Mouse (Mus musculus) midbrain, embryonic 15.5 days (tissue): ENCODE measurements around the gene Col28a1. TPM values are rescaled to one million over a fixed set of nuclear protein-coding genes. Genes with fewer than 3 reads are reported as not detected.
A peak's percentile ranks its signal among the peaks of the same experiment; 100 is the strongest.

Experiments
- ATAC-seq: fragments of 200-750 bp; cut with Nextera tagmentation; replicated peaks from 2 replicates; pipeline ENCODE4 v1.8.0; 2017; ENCODE audit warnings: moderate TSS enrichment
- H3K27ac ChIP-seq: fragments of 300-500 bp; sonication (generic); 2 replicates; pipeline ENCODE4 v1.5.1; 2015; ENCODE audit warnings: mild to moderate bottlenecking, inconsistent platforms
- H3K27me3 ChIP-seq: fragments of 300-500 bp; sonication (generic); replicated peaks from 2 replicates; pipeline ENCODE4 v1.6.1; 2015; ENCODE audit warnings: inconsistent platforms
- H3K36me3 ChIP-seq: fragments of 300-500 bp; sonication (generic); replicated peaks from 2 replicates; pipeline ENCODE4 v1.6.1; 2015; ENCODE audit warnings: inconsistent platforms
- H3K4me1 ChIP-seq: fragments of 300-500 bp; sonication (generic); 2 replicates; pipeline ENCODE4 v1.6.1; 2015; ENCODE audit warnings: inconsistent platforms
- H3K4me2 ChIP-seq: fragments of 300-500 bp; sonication (generic); 2 replicates; pipeline ENCODE4 v1.6.1; 2015; ENCODE audit warnings: inconsistent platforms, mild to moderate bottlenecking, moderate library complexity
- H3K4me3 ChIP-seq: fragments of 300-500 bp; sonication (generic); 2 replicates; pipeline ENCODE4 v1.5.1; 2015; ENCODE audit warnings: mild to moderate bottlenecking, inconsistent platforms
- H3K9ac ChIP-seq: fragments of 300-500 bp; sonication (generic); 2 replicates; pipeline ENCODE4 v1.6.1; 2015; ENCODE audit warnings: mild to moderate bottlenecking, inconsistent platforms
- H3K9me3 ChIP-seq: fragments of 300-500 bp; sonication (generic); 2 replicates; pipeline ENCODE4 v1.6.1; 2016; ENCODE audit warnings: inconsistent platforms
- WGBS: fragments of 180-500 bp; shearing (Covaris S2); methylation state at CpG from one replicate; pipeline ENCODE4 v1.1.7; 2015; ENCODE audit warnings: mixed read lengths; 5-methylcytosine and 5-hydroxymethylcytosine counted together
- polyA plus RNA-seq: library from polyadenylated mRNA; unstranded; fragments of >200 nt; fragmentation: Nextera tagmentation; extraction: Ambion mirVana; gene quantifications from 2 replicates; pipeline ENCODE4 v1.2.1, GENCODE M21; 2015

Col28a1 gene
- 0.92 and 1.2 TPM in 2 replicates for polyA plus RNA-seq

GRCm38 (mm10) chr6:8192517-8192916, at the start of gene Col28a1:
Gene Col28a1 (minus strand): TSS chr6:8192617.
- Histone ChIP-seq H3K9ac (no peak within 1 kb of the TSS), H3K4me2 (no peak within 1 kb of the TSS), H3K27me3 (no peaks in the 10 kb centered on the region), H3K4me3 (no peak within 1 kb of the TSS), H3K4me1 (no peaks in the 10 kb centered on the region), H3K36me3 (no peaks in the 10 kb centered on the region), H3K27ac (no peak within 1 kb of the TSS), H3K9me3 (no peaks in the 10 kb centered on the region)
- no peak for ATAC-seq

- Histone ChIP-seq H3K4me2 (no peak overlapping the region), H3K36me3 (0 out of 2 replicates have a peak, but pooled peaks cover 2% of the 10 kb centered on the region), H3K27ac (no peak overlapping the region), H3K4me1 (no peaks in the 10 kb centered on the region), H3K27me3 (no peaks in the 10 kb centered on the region), H3K9me3 (no peaks in the 10 kb centered on the region), H3K9ac (no peak overlapping the region), H3K4me3 (no peak overlapping the region)
- ATAC-seq: no peak
- WGBS: 89% methylated on average over 3 of the region's 3 CpGs
These were observed 36.2 kb upstream of the Col28a1 start for GRCm38 (mm10) chr6:8228596-8228995.

GRCm38 (mm10) chr6:8227035-8227434, 34.6 kb upstream of the Col28a1 start:
- H3K4me2 ChIP-seq: no peak overlapping the region
- no peaks in the 10 kb centered on the region for H3K9me3 ChIP-seq
- no peak overlapping the region for H3K4me3 ChIP-seq
- H3K36me3 ChIP-seq: peaks cover 2% of the 10 kb centered on the region; the same call in 1 of the 2 replicates
- no peaks in the 10 kb centered on the region for H3K4me1 ChIP-seq
- no peak overlapping the region for H3K9ac ChIP-seq
- no peaks in the 10 kb centered on the region for H3K27me3 ChIP-seq
- no peak for ATAC-seq
- WGBS: 90% methylated on average over 3 of the region's 3 CpGs
- H3K27ac ChIP-seq: no peak overlapping the region

DNA sequence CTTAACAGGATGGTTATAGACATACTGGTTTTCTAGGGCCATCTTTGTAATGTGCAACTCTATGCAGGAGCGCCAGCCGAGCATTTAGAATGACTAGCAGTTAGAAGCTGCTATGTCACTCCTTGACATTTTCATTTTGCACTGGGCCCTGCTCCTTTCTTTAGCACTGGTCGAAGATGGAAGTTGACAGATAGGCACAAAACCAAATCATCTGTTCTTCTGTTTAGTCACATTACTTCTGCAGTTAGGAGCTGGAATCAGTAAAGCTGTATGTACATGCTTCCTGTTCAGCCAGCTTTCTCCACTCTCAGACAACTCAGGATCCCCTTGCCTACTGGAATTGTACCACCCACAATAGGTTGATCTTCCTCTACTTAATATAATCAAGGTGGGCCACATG, 18.2 kb upstream of the Col28a1 start:
- Histone ChIP-seq H3K4me1 (peaks cover 12% of the 10 kb centered on the region), H3K9me3 (no peaks in the 10 kb centered on the region), H3K4me3 (peak overlapping the region; percentile 97; the same call in 1 of the 2 replicates), H3K4me2 (peak overlapping the region; percentile 56), H3K9ac (no peak overlapping the region), H3K27ac (no peak overlapping the region), H3K27me3 (no peaks in the 10 kb centered on the region), H3K36me3 (no peaks in the 10 kb centered on the region; the same call in 1 of the 2 replicates)
- WGBS: 93% methylated on average over 3 of the region's 3 CpGs
- ATAC-seq: no peak

GRCm38 (mm10) chr6:8209866-8210186, 17.4 kb upstream of the Col28a1 start:
- peak overlapping the region; percentile 95 for H3K27ac ChIP-seq
- peak overlapping the region; percentile 92 for H3K9ac ChIP-seq
- H3K27me3 ChIP-seq: no peaks in the 10 kb centered on the region
- H3K4me1 ChIP-seq: peaks cover 12% of the 10 kb centered on the region
- ATAC-seq: peak; percentile 28
- peak overlapping the region; percentile 56 for H3K4me2 ChIP-seq
- H3K4me3 ChIP-seq: peak overlapping the region; percentile 97
- H3K36me3 ChIP-seq: no peaks in the 10 kb centered on the region; the same call in 1 of the 2 replicates
- H3K9me3 ChIP-seq: no peaks in the 10 kb centered on the region
- WGBS: 11% methylated on average over 10 of the region's 10 CpGs

DNA sequence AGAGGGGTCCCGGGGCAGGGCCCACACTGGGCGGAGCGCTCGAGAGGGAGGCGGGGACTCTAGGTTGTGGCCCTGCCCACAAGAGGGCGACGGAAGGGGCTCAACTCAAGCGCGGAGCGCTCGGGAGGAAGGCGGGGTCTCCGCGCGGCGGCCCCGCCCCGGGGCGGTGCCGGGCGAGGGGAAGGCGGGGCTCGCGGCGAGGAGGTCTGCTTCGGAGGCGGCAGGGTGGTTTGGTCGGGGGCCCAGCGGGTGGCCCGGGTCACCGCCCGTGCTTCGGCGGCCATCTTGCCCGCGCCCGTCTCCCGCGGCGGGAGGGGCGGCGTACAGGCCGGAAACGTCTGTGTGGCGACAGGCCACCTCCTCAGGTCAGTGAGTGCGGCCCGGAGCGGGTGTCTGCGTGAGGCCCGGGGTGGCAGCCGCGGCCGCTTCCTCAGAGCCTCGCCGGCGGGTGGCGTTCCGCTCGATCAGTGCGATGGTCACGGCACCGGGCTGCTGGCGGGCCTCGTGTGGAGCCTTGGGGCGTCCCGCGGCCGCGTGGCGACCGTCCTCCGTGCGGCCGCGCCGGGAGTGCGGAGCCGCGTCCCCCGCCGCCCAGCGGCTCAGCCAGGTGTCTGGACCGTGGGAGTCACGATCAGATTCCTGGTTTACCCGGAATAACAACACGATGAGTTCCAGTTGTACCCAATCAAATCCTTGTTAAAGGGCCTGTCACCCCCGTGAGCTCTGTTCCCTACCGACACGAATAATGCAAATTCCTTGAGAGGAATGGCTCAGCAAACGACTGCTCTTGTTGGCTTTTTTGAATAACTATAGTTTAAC, 16.8 kb upstream of the Col28a1 start, which contains the start of gene Mios:
Gene Mios (plus strand): TSS at position 176 of the 819 bp plus-strand sequence.
- Histone ChIP-seq H3K9me3 (no peaks in the 10 kb centered on the region), H3K9ac (peak within 1 kb of the TSS; percentile 92), H3K4me1 (peaks cover 12% of the 10 kb centered on the region), H3K27me3 (no peaks in the 10 kb centered on the region), H3K36me3 (no peaks in the 10 kb centered on the region), H3K4me3 (peak within 1 kb of the TSS; percentile 97), H3K4me2 (peak within 1 kb of the TSS; percentile 56), H3K27ac (peak within 1 kb of the TSS; percentile 95)
- ATAC-seq: peak; percentile 98
- under 1% methylated on average over 90 of the region's 90 CpGs for WGBS

DNA sequence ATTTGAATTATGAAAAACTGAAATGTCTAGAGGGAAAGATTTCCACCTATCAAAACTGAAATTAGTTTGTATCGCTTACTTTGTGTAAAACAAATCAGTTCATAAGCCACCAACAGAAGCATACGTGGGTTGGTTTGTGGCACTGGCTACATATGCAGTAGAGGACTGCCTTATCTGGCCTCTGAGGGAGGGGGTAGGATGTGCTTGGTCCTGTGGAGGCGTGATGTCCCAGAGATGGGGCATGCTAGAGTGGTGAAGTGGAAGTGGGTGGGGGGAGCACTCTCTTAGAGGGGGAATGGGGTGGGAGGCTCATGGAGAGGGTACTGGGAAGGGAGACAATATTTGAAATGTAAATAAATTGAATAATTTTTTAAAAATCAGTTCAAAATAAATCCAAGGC, 2.5 kb downstream of the Col28a1 start:
- Histone ChIP-seq H3K36me3 (no peaks in the 10 kb centered on the region), H3K4me3 (no peak overlapping the region), H3K9ac (no peak overlapping the region), H3K4me1 (no peaks in the 10 kb centered on the region), H3K27ac (no peak overlapping the region), H3K4me2 (no peak overlapping the region), H3K27me3 (no peaks in the 10 kb centered on the region), H3K9me3 (no peaks in the 10 kb centered on the region)
- WGBS: 84% methylated on average over 3 of the region's 3 CpGs
- ATAC-seq: no peak

DNA sequence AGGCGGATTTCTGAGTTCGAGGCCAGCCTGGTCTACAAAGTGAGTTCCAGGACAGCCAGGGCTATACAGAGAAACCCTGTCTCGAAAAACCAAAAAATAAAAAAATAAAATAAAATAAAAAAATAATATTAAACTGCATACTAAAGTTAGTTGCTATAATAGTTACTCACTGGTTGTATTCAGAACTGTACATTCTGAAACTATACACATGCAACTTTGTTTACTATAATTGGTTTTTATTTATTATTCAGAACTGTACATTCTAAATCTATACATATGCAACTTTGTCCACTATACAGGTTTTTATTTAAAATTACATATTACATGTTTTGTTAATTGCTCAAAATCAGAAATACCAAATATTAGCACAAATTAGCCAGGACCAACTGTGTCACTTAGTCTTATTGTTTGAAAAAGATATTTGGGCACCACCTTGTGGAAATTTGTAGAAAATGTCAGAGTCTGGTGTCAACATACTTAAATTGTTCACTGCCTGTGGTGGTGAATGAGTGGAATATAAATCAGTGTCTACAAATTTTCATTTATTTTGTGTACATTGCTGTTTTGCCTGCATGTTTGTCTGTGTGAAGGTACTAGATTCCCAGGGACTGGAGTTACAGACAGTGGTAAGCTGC, 3.7 kb downstream of the Col28a1 start:
- no peaks in the 10 kb centered on the region for H3K9me3 ChIP-seq
- ATAC-seq: peak; percentile 89
- 96% methylated on average over 3 of the region's 3 CpGs for WGBS
- no peaks in the 10 kb centered on the region for H3K27me3 ChIP-seq
- H3K4me1 ChIP-seq: no peaks in the 10 kb centered on the region
- H3K4me2 ChIP-seq: no peak overlapping the region
- H3K4me3 ChIP-seq: no peak overlapping the region
- H3K9ac ChIP-seq: no peak overlapping the region
- no peaks in the 10 kb centered on the region for H3K36me3 ChIP-seq
- H3K27ac ChIP-seq: no peak overlapping the region

DNA sequence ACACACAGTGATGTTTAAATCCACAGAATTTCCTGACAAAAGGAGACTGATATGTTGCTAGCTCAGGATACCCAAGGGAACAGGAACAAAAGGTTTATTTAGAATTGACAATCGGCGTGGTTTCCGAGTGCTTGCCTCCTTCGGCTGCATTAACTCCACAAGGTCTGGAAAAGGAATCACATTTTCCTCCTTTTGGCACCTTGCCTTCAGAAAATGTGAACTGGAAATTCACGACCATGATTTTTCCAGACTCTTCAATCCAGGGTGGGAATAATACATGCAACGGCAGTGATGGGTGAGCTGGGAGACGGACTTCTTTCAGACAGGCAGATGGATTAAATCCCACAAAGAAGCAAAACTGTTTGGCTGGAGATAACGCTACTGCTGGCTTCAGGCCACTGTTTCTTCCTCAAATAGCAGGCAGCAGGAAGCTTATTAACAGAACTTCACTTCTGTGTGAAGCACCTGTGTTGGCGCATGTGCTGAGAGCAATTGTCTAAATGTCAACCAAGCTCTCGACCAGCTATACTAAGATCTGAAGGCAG, 13.9 kb downstream of the Col28a1 start:
- H3K4me2 ChIP-seq: peak overlapping the region; percentile 45
- 2% methylated on average over 10 of the region's 10 CpGs for WGBS
- H3K9me3 ChIP-seq: no peaks in the 10 kb centered on the region
- peak overlapping the region; percentile 15 for H3K4me3 ChIP-seq
- peaks cover 15% of the 10 kb centered on the region for H3K4me1 ChIP-seq
- H3K27ac ChIP-seq: peak overlapping the region; percentile 69
- H3K36me3 ChIP-seq: no peaks in the 10 kb centered on the region
- ATAC-seq: peak; percentile 74
- H3K9ac ChIP-seq: peak overlapping the region; percentile 16; the same call in 1 of the 2 replicates
- H3K27me3 ChIP-seq: no peaks in the 10 kb centered on the region

GRCm38 (mm10) chr6:8176116-8176515, 16.3 kb downstream of the Col28a1 start:
- Histone ChIP-seq H3K4me2 (no peak overlapping the region), H3K4me1 (peaks cover 15% of the 10 kb centered on the region), H3K27me3 (no peaks in the 10 kb centered on the region), H3K9ac (no peak overlapping the region), H3K27ac (no peak overlapping the region), H3K9me3 (no peaks in the 10 kb centered on the region), H3K4me3 (no peak overlapping the region), H3K36me3 (no peaks in the 10 kb centered on the region)
- ATAC-seq: no peak
- WGBS: 86% methylated on average over 2 of the region's 2 CpGs

DNA sequence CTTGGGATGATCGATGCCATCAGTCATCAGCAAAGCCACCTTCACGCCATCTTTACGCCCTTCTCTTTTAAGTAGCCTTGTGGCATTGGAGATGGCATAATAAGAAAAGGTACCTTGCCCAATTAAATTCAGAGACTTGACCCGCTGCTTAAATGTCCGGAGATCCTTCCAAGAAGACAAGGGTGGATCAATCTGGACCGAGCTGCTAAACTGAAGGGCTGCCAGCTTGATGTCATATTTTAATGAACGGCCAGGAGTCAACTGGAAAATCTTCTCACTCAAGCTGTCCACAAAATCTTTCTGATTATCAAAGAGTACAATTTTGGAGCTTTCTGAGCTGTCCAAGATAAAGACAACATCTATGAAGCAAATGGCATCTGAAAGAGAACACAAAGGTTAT, 17.1 kb downstream of the Col28a1 start:
- H3K27ac ChIP-seq: no peak overlapping the region
- H3K4me3 ChIP-seq: no peak overlapping the region
- ATAC-seq: no peak
- 95% methylated on average over 7 of the region's 7 CpGs for WGBS
- H3K4me2 ChIP-seq: no peak overlapping the region
- no peaks in the 10 kb centered on the region for H3K36me3 ChIP-seq
- H3K9ac ChIP-seq: no peak overlapping the region
- no peaks in the 10 kb centered on the region for H3K9me3 ChIP-seq
- no peaks in the 10 kb centered on the region for H3K27me3 ChIP-seq
- peaks cover 15% of the 10 kb centered on the region for H3K4me1 ChIP-seq

DNA sequence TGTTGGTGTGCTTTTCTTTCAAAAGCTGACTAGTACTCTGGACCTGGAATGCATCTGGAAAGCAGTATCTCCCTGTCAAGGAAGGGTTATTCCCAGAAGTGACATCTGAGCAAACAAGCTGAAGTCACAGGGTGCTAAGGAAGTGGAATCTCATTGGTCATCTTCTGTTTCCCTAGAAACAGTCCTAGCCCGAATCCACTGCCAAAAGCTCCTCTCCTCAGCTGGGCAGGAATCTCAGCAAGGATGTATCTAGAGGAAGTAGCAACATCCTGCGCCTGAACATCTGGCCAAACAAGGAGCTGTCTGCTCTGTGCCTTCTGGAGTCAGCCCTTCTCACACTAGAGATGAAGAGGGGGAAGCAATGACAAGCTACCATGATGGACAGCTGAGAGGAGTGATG, 18.4 kb downstream of the Col28a1 start:
- Histone ChIP-seq H3K9ac (no peak overlapping the region), H3K27me3 (no peaks in the 10 kb centered on the region), H3K4me2 (no peak overlapping the region), H3K9me3 (no peaks in the 10 kb centered on the region), H3K4me3 (no peak overlapping the region), H3K36me3 (no peaks in the 10 kb centered on the region), H3K27ac (no peak overlapping the region), H3K4me1 (peaks cover 13% of the 10 kb centered on the region)
- 46% methylated on average over 2 of the region's 2 CpGs for WGBS
- ATAC-seq: no peak
